Mouse (Mus musculus) forebrain, embryonic 16.5 days (tissue): ENCODE results near the gene Gad1. TPM values are rescaled to one million over a fixed set of nuclear protein-coding genes. Genes with fewer than 3 reads are reported as not detected.

ENCODE experiments used
- ATAC-seq: fragments of 200-750 bp; cut with Nextera tagmentation; 2 replicates; pipeline ENCODE4 v1.8.0; 2017; ENCODE audit warnings: mild to moderate bottlenecking, moderate library complexity
- H3K27ac ChIP-seq: fragments of 300-500 bp; sonication (generic); 2 replicates; pipeline ENCODE4 v1.5.1; 2014; ENCODE audit warnings: low read length, control low read depth
- H3K27me3 ChIP-seq: fragments of 300-500 bp; sonication (generic); replicated peaks from 2 replicates; pipeline ENCODE4 v1.6.1; 2014; ENCODE audit warnings: low read length; ENCODE audit not compliant: control insufficient read depth, insufficient read depth
- H3K36me3 ChIP-seq: fragments of 300-500 bp; sonication (generic); 2 replicates; pipeline ENCODE4 v1.6.1; 2014; ENCODE audit not compliant: control insufficient read depth, insufficient read depth
- H3K4me1 ChIP-seq: fragments of 300-500 bp; sonication (generic); replicated peaks from 2 replicates; pipeline ENCODE4 v1.6.1; 2014; ENCODE audit warnings: low read length; ENCODE audit not compliant: control insufficient read depth, insufficient read depth
- H3K4me2 ChIP-seq: fragments of 300-500 bp; sonication (generic); 2 replicates; pipeline ENCODE4 v1.6.1; 2014; ENCODE audit warnings: mild to moderate bottlenecking, low read length, control low read depth
- H3K4me3 ChIP-seq: fragments of 300-500 bp; sonication (generic); replicated peaks from 2 replicates; pipeline ENCODE4 v1.5.1; 2014; ENCODE audit warnings: mild to moderate bottlenecking, low read length, control low read depth
- H3K9ac ChIP-seq: fragments of 300-500 bp; sonication (generic); replicated peaks from 2 replicates; pipeline ENCODE4 v1.6.1; 2014; ENCODE audit warnings: low read depth, low read length, control low read depth
- H3K9me3 ChIP-seq: fragments of 300-500 bp; sonication (generic); 2 replicates; pipeline ENCODE4 v1.6.1; 2016; ENCODE audit warnings: low read length; ENCODE audit not compliant: control insufficient read depth
- WGBS: fragments of 180-500 bp; shearing (Covaris S2); extraction: QIAGEN DNeasy Blood & Tissue Kit; methylation state at CpG from one replicate; pipeline ENCODE4 v1.1.7; 2014; 5-methylcytosine and 5-hydroxymethylcytosine counted together
- polyA plus RNA-seq: library from polyadenylated mRNA; unstranded; fragments of >200 nt; fragmentation: Nextera tagmentation; extraction: Ambion mirVana; gene quantifications from 2 replicates; pipeline ENCODE4 v1.2.1, GENCODE M21; 2015

Gad1 gene
- polyA plus RNA-seq, 1 experiment from 2014 or later, result 96.0 TPM

DNA sequence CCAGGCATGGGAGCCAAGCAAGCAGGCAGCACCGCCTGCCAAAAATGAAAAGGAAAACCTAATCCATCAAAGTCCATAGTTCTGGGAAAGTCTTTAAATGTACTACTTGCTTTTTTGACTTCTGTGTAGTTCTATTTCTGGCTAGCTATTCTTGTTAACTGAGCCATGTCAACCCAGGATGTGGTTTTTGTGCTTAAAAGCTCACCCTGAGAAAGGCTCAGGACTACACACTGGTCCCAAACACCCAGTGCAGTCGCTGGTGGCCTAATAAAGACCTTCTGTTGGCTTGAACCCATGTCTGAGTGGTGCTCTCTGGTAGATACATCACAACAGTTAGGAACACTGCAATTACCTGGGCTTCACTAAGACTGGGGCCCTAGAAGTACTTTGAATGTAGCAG, 1.4 kb upstream of the Gad1 start:
- Histone ChIP-seq H3K9ac (no peak overlapping the region), H3K4me1 (no peaks in the 10 kb centered on the region), H3K4me3 (no peak overlapping the region), H3K4me2 (no peak overlapping the region), H3K9me3 (no peaks in the 10 kb centered on the region; the same call in 1 of the 2 replicates), H3K36me3 (no peaks in the 10 kb centered on the region), H3K27ac (no peak overlapping the region), H3K27me3 (no peaks in the 10 kb centered on the region)
- 88% methylated on average over 2 of the region's 2 CpGs for WGBS
- no peak for ATAC-seq

DNA sequence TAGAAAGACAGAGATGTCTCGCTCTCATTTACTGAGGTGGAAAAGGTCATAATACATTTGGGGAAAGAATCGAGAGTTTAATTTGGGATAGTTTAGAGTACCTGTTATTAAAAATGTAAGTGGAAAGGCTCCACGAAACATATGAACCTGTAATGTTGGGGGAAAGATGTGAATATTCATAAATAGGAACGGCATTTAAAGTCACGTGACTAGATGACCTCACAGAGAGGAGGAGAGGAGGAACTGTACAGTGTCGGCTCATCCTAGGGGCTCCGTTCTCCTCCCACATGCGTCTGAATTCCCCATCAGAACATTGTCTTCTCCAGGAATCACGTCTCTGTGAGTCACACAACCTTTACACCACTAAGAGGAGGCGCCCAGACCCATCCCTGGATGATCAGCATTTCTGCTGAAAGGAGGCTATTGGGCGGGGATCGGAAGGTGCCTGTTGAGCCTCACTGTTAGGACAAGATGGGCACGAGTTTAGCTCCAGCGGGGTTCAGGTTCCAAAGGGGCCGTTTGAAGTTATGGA, 739 bp upstream of the Gad1 start:
- Histone ChIP-seq H3K9me3 (no peaks in the 10 kb centered on the region; the same call in 1 of the 2 replicates), H3K27ac (no peak overlapping the region), H3K4me1 (no peaks in the 10 kb centered on the region), H3K27me3 (peaks cover 1% of the 10 kb centered on the region; the same call in 1 of the 2 replicates), H3K4me2 (no peak overlapping the region), H3K36me3 (no peaks in the 10 kb centered on the region), H3K9ac (no peak overlapping the region), H3K4me3 (no peak overlapping the region)
- 88% methylated on average over 15 of the region's 15 CpGs for WGBS
- ATAC-seq, result no peak

DNA sequence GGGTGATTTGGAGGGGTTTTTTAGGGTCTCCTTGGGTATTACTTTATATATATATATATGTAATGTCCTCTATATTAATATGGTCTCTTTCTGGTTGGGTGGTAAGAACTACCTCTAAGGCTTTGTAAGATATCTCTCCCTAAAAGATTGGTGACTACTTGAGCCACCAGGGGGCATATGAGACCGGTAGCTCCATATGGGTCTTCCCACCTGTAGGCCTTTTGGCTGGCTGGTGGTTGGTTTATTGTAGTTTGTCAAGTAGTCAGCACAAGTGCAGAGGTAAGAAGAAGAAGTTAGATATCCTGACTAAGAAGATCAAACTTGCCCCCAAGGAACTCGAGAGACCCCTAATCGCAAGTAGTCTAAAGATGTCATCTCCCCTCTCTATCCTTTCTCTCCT, 954 bp downstream of the Gad1 start:
- no peak for ATAC-seq
- H3K36me3 ChIP-seq, result no peaks in the 10 kb centered on the region
- H3K27ac ChIP-seq, result no peak overlapping the region
- peaks cover 6% of the 10 kb centered on the region; the same call in 1 of the 2 replicates for H3K27me3 ChIP-seq
- peaks cover 5% of the 10 kb centered on the region; the same call in 1 of the 2 replicates for H3K4me1 ChIP-seq
- H3K9me3 ChIP-seq, result no peaks in the 10 kb centered on the region
- 81% methylated on average over 3 of the region's 3 CpGs for WGBS
- no peak overlapping the region for H3K4me3 ChIP-seq
- H3K9ac ChIP-seq, result no peak overlapping the region
- no peak overlapping the region for H3K4me2 ChIP-seq

DNA sequence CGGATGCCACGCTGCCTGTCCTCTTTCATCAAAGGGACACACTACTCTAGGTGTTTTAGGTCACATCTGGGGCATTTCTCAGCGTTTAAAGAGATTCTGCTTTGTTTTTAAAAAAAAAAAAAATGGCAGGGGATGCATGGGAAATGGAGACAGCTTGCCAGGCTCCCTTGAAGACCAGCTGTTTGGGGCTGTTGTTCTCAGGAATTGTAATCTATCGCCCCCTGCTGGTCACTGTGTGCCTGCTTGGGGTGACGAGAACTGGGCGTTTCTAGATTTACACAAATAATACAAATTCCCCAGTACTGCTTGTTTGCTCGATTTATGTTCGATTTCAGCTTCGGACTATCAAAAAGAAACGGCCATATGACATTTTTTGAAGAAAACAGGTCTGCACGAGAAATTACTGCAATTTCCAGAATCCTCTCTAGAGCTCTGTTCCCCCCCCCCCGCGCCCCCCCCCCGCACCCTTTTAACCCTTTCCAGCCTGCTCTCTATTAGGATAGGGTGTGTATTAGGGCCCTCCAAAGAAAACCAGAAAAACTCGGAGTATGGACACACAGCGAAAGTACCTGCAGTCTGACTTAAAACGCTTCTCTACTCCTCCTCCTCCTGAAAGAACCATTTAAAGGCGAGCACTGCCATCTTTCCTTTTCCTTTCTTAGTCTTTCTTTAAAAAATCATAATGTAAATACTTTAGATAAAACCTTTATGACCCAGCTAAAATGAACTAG, 5.4 kb downstream of the Gad1 start:
- peak overlapping the region; percentile 82 for H3K27ac ChIP-seq
- H3K9ac ChIP-seq, result peak overlapping the region; percentile 44
- no peaks in the 10 kb centered on the region for H3K36me3 ChIP-seq
- ATAC-seq, result peak; percentile 61
- H3K27me3 ChIP-seq, result peaks cover 17% of the 10 kb centered on the region
- WGBS, result 6% methylated on average over 16 of the region's 18 CpGs
- H3K9me3 ChIP-seq, result no peaks in the 10 kb centered on the region
- peak overlapping the region; percentile 38 for H3K4me2 ChIP-seq
- H3K4me1 ChIP-seq, result peaks cover 24% of the 10 kb centered on the region
- peak overlapping the region; percentile 22 for H3K4me3 ChIP-seq

DNA sequence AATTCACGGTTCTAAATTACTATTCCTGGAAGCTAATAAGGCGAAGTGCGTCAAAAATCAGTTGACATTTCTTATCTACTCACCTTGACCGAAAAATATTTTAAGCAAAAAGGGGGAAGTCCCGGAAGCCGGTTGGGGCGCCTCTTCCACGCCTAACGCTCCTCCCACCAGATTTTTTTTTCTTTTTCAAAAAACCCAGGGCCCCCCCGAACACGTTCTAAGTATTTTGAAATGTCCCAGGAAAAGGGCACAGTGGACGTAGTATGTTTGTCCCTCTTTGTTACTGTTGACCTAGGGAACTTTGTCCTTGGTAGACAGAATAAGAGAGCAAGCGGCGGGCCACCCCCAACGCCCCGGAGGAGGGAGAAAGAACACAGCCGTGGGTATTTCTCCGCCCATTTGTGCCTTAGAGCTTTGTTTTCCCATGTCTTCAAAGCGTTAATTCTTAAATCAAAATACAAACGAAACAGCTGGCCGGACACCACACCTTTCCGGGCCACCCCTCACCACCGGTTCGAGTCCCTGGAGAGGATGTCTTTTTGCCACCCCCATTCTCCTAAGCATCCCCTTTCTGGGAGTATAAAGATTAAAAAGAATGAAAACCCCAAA, 6.1 kb downstream of the Gad1 start:
- peak overlapping the region; percentile 61 for H3K27ac ChIP-seq
- H3K36me3 ChIP-seq, result no peaks in the 10 kb centered on the region
- ATAC-seq, result no peak
- peak overlapping the region; percentile 30 for H3K4me2 ChIP-seq
- H3K9ac ChIP-seq, result no peak overlapping the region
- WGBS, result 13% methylated on average over 24 of the region's 24 CpGs
- H3K4me1 ChIP-seq, result peaks cover 24% of the 10 kb centered on the region
- peaks cover 17% of the 10 kb centered on the region for H3K27me3 ChIP-seq
- H3K9me3 ChIP-seq, result no peaks in the 10 kb centered on the region
- H3K4me3 ChIP-seq, result peak overlapping the region; percentile 15

DNA sequence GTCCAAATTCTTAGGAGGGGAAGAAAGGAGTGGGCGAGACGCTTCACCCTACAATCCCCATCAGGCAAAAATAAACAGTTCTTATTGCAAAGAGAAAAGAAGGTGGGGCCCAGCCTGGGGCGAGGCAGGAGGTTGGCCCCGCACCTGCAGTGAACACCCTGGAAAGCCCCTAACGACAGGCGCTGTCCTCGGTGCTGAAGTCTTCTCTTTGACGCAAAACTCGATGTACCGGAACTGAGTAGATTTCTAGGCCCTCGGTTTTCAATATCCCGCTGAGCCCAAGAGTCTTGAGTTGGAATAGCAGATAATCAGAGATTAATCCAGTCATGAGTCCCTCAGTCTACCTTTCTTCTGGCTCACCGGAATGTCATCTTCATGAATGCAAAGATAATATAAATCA, 6.6 kb downstream of the Gad1 start:
- Histone ChIP-seq H3K27me3 (peaks cover 17% of the 10 kb centered on the region), H3K4me1 (peaks cover 24% of the 10 kb centered on the region), H3K36me3 (no peaks in the 10 kb centered on the region), H3K27ac (peak overlapping the region; percentile 61), H3K4me2 (peak overlapping the region; percentile 30), H3K9me3 (no peaks in the 10 kb centered on the region), H3K4me3 (peak overlapping the region; percentile 15), H3K9ac (peak overlapping the region; percentile 34; the same call in 1 of the 2 replicates)
- WGBS, result 3% methylated on average over 13 of the region's 13 CpGs
- ATAC-seq, result no peak

DNA sequence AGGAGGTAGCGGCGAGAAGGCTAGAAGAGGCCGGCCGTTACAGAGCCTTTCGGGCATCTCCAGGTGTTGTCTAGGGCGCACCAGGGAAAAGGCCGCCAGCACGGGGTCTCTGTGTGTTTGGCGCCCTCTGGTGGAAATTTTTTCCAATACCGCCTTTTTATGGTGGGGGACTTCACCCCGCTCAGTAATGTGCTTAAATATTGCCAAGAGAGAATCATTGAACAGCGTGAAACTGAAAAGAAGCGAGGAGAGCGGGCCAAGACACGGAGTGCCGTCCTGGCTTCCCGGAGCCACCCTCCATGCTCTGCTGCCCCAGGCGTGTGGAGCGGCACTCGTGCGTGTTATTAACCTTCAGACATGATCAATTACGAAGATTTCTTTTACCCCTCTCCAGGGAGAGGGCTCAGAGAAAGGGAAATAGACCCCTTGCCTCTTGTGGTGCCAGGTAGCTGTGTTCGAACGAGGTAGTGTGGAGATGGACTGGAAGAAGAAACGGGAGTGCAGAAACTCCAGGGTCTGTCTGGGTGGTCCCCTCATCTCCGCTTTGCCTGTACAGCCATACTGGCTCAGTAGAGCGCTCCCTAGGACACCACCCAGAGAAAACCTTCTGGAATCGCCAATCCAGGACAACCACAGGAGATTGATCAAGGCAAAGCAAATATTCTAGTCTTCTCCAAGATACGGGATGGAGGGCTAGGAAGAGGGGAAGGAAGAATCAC, 8.4 kb downstream of the Gad1 start:
- ATAC-seq, result peak; percentile 64
- no peaks in the 10 kb centered on the region for H3K36me3 ChIP-seq
- no peaks in the 10 kb centered on the region for H3K9me3 ChIP-seq
- peak overlapping the region; percentile 53 for H3K4me3 ChIP-seq
- WGBS, result under 1% methylated on average over 29 of the region's 29 CpGs
- peak overlapping the region; percentile 94 for H3K27ac ChIP-seq
- H3K27me3 ChIP-seq, result peaks cover 29% of the 10 kb centered on the region
- H3K4me1 ChIP-seq, result peaks cover 29% of the 10 kb centered on the region
- H3K4me2 ChIP-seq, result peak overlapping the region; percentile 65
- H3K9ac ChIP-seq, result peak overlapping the region; percentile 57

DNA sequence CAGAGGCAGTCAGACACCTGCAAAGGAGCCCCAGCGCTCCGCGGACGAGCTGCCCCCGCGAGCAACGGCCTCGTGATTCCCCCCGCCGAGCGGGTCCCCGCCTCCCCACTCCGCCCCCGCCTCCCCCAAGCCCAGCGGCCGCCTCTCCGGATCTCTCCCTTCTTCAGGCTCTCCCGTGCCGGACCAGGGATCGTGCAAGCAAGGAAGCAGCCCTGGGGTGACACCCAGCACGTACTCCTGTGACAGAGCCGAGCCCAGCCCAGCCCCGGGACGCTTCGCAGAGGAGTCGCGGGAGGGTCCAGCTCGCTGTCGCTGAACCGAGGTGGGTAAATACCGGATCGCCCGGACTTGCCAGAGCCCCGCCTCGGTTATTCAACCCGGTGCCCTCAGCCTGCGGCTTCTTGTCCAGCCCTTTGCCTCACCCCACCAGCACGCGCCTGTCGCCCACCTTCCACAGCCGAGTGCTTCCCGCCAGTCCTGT, 9.2 kb downstream of the Gad1 start:
- Histone ChIP-seq H3K4me2 (peak overlapping the region; percentile 65), H3K27me3 (peaks cover 35% of the 10 kb centered on the region), H3K4me1 (peaks cover 34% of the 10 kb centered on the region), H3K9me3 (no peaks in the 10 kb centered on the region), H3K36me3 (no peaks in the 10 kb centered on the region), H3K4me3 (peak overlapping the region; percentile 53), H3K27ac (peak overlapping the region; percentile 94), H3K9ac (peak overlapping the region; percentile 57)
- WGBS, result 0% methylated on average over 41 of the region's 42 CpGs
- ATAC-seq, result peak; percentile 21

DNA sequence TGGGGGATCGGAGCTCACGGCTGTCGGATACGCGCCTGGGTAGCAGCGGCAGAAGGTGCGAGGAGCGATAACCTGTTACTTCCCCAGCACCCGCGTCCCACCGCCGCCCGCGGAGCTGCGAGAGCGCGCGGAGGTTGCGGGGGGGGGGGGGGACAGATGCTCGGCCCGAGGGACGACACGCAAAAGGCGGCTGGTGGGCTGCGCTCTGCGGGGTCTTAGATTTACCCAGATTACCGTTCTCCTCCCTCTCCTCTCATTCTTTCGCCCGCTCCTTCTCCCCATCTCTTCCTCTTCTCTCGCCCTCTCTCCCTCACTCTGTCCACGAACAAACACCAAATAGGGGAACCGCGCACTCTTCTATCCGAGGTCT, 9.7 kb downstream of the Gad1 start:
- no peaks in the 10 kb centered on the region for H3K9me3 ChIP-seq
- ATAC-seq, result no peak
- peaks cover 31% of the 10 kb centered on the region for H3K27me3 ChIP-seq
- H3K4me2 ChIP-seq, result peak overlapping the region; percentile 65
- peak overlapping the region; percentile 57 for H3K9ac ChIP-seq
- H3K36me3 ChIP-seq, result no peaks in the 10 kb centered on the region
- 0% methylated on average over 20 of the region's 34 CpGs for WGBS
- peaks cover 34% of the 10 kb centered on the region for H3K4me1 ChIP-seq
- H3K4me3 ChIP-seq, result peak overlapping the region; percentile 53
- H3K27ac ChIP-seq, result peak overlapping the region; percentile 94
